Mouse (Mus musculus) cerebral cortex, adult 2 months (tissue): ENCODE measurements around the gene Zbtb2.

Experiments used
- WGBS: fragments of 180-500 bp; shearing (Covaris S2); methylation state at CpG from one replicate; pipeline ENCODE4 v1.1.7; 2018; 5-methylcytosine and 5-hydroxymethylcytosine counted together

The Zbtb2 gene

GRCm38 (mm10) chr10:4386609-4387591 lies 1.0 kb downstream of the Zbtb2 start:
- under 1% methylated on average over 111 of the region's 133 CpGs for WGBS

- 95% methylated on average over 7 of the region's 7 CpGs for WGBS
Measured at GRCm38 (mm10) chr10:4384244-4384643, 3.7 kb downstream of the Zbtb2 start.

GRCm38 (mm10) chr10:4380748-4381147 lies 7.2 kb downstream of the Zbtb2 start:
- 97% methylated on average over 5 of the region's 5 CpGs for WGBS

- 89% methylated on average over 7 of the region's 7 CpGs for WGBS
Measured at GRCm38 (mm10) chr10:4376931-4377330, 11.0 kb downstream of the Zbtb2 start.

- 66% methylated on average over 7 of the region's 7 CpGs for WGBS
Measured at GRCm38 (mm10) chr10:4376461-4376860, 11.4 kb downstream of the Zbtb2 start.

- 78% methylated on average over 7 of the region's 7 CpGs for WGBS
Measured at GRCm38 (mm10) chr10:4375267-4375666, 12.6 kb downstream of the Zbtb2 start.

GRCm38 (mm10) chr10:4374734-4375133 lies 13.2 kb downstream of the Zbtb2 start:
- 93% methylated on average over 4 of the region's 4 CpGs for WGBS

- WGBS: 93% methylated on average over 7 of the region's 7 CpGs
Measured at GRCm38 (mm10) chr10:4374239-4374638, 13.7 kb downstream of the Zbtb2 start.

GRCm38 (mm10) chr10:4373558-4373957 lies 14.3 kb downstream of the Zbtb2 start:
- whole genome bisulfite sequencing: 79% methylated on average over 4 of the region's 4 CpGs

GRCm38 (mm10) chr10:4372011-4372410 lies 15.9 kb downstream of the Zbtb2 start:
- 43% methylated on average over 5 of the region's 5 CpGs for WGBS

GRCm38 (mm10) chr10:4370105-4370504 lies 17.8 kb downstream of the Zbtb2 start:
- WGBS: 94% methylated on average over 11 of the region's 11 CpGs

- WGBS: 72% methylated on average over 3 of the region's 3 CpGs
Measured at GRCm38 (mm10) chr10:4364618-4365017, 23.3 kb downstream of the Zbtb2 start.

GRCm38 (mm10) chr10:4357435-4357834 lies 30.5 kb downstream of the Zbtb2 start:
- WGBS: 75% methylated on average over 10 of the region's 10 CpGs

- WGBS: 74% methylated on average over 5 of the region's 5 CpGs
Measured at GRCm38 (mm10) chr10:4356640-4357039, 31.3 kb downstream of the Zbtb2 start.

GRCm38 (mm10) chr10:4355882-4356451 lies 31.9 kb downstream of the Zbtb2 start:
- 93% methylated on average over 19 of the region's 19 CpGs for WGBS

GRCm38 (mm10) chr10:4354371-4355260 lies 33.3 kb downstream of the Zbtb2 start:
- WGBS: 83% methylated on average over 38 of the region's 38 CpGs

- 96% methylated on average over 14 of the region's 14 CpGs for WGBS
Measured at GRCm38 (mm10) chr10:4347591-4347990, 40.3 kb downstream of the Zbtb2 start.

- WGBS: 64% methylated on average over 4 of the region's 4 CpGs
Measured at GRCm38 (mm10) chr10:4347136-4347492, 40.8 kb downstream of the Zbtb2 start.

GRCm38 (mm10) chr10:4346489-4347135 lies 41.3 kb downstream of the Zbtb2 start:
- 5% methylated on average over 28 of the region's 28 CpGs for WGBS

GRCm38 (mm10) chr10:4341430-4341829 lies 46.5 kb downstream of the Zbtb2 start:
- 10% methylated on average over 2 of the region's 2 CpGs for WGBS

GRCm38 (mm10) chr10:4338863-4339461 lies 48.9 kb downstream of the Zbtb2 start:
- WGBS: 57% methylated on average over 15 of the region's 15 CpGs
